Comparison of ENCODE assay signal across 18 mouse cellular contexts in genomic region chr2:174470786-174471405, GRCm38 (mm10). TPM values are rescaled to one million over a fixed set of nuclear protein-coding genes. Genes with fewer than 3 reads are reported as not detected.
DNase-seq lines count a peak whose midpoint lies in the region; ATAC-seq and TF ChIP-seq lines count a peak whose summit lies in the region.
"Had no signal": no experiment of that assay in that cellular context is flagged by ENCODE, and none has a peak within 500 bp of the region (broad histone marks: within the 10 kb centered on the region; RNA-seq: fewer than 3 reads in every experiment).

No protein-coding gene starts in this region.

- H3K27ac ChIP-seq in heart, embryonic 11.5 days (ENCODE audit: low read depth, low read length): no peak overlapping the region
- H3K27ac ChIP-seq in lung, embryonic 15.5 days: 0 out of 2 replicates have a peak overlapping the region, but pooled peaks have one; percentile 10
- H3K27ac ChIP-seq in intestine, postnatal 0 days (ENCODE audit: low read depth, low read length): no peak overlapping the region
- H3K27ac ChIP-seq in stomach, embryonic 16.5 days (ENCODE audit: low read length): peak overlapping the region; percentile 4; the same call in 1 of the 2 replicates
- H3K27ac ChIP-seq: embryonic facial prominence, embryonic 12.5 days; hindbrain, embryonic 12.5 days; macrophage had no signal

- no peak overlapping the region for H3K9ac ChIP-seq in heart, embryonic 11.5 days (ENCODE audit: low read depth, low read length)
- no peak overlapping the region for H3K9ac ChIP-seq in lung, embryonic 15.5 days
- no peak overlapping the region for H3K9ac ChIP-seq in intestine, postnatal 0 days (ENCODE audit: low read depth, low read length)
- no peak overlapping the region for H3K9ac ChIP-seq in stomach, embryonic 16.5 days (ENCODE audit: low read length)
- H3K9ac ChIP-seq: embryonic facial prominence, embryonic 12.5 days; hindbrain, embryonic 12.5 days had no signal

- TF ChIP-seq POLR2A in lung, adult 2 months (IDR thresholded peaks at IDR 0.05; ENCODE audit: borderline replicate concordance, extremely low read depth, low read depth, low read length): no peak

- H3K4me2 ChIP-seq in heart, embryonic 11.5 days: no peak overlapping the region
- peak overlapping the region; percentile 24; the same call in 1 of the 2 replicates for H3K4me2 ChIP-seq in lung, embryonic 15.5 days
- H3K4me2 ChIP-seq in intestine, postnatal 0 days (replicated peaks; ENCODE audit: low read depth): peak overlapping the region; percentile 82; the same call in 1 of the 2 replicates
- H3K4me2 ChIP-seq in stomach, embryonic 16.5 days (ENCODE audit: low read depth, low read length): peak overlapping the region; percentile 11

- H3K4me1 ChIP-seq in heart, embryonic 11.5 days (ENCODE audit: control insufficient read depth, insufficient read depth, low read length): peaks cover 19% of the 10 kb centered on the region
- H3K4me1 ChIP-seq in lung, embryonic 15.5 days: peaks cover 19% of the 10 kb centered on the region
- H3K4me1 ChIP-seq in lung, adult 2 months (ENCODE audit: control insufficient read depth, insufficient read depth, low read length): peaks cover 10% of the 10 kb centered on the region
- H3K4me1 ChIP-seq in intestine, postnatal 0 days (replicated peaks; ENCODE audit: control insufficient read depth, insufficient read depth, low read length): peaks cover 17% of the 10 kb centered on the region
- H3K4me1 ChIP-seq in stomach, embryonic 16.5 days (ENCODE audit: control insufficient read depth, insufficient read depth, low read length): peaks cover 9% of the 10 kb centered on the region; the same call in 1 of the 2 replicates

- 81% methylated on average over 7 of the region's 7 CpGs for WGBS in heart, embryonic 11.5 days (ENCODE audit: insufficient replicate concordance)
- WGBS in lung, embryonic 15.5 days: 84% methylated on average over 7 of the region's 7 CpGs
- WGBS in lung, adult 2 months: 84% methylated on average over 7 of the region's 7 CpGs
- WGBS in intestine, postnatal 0 days: 75% methylated on average over 7 of the region's 7 CpGs
- WGBS in stomach, embryonic 16.5 days: 84% methylated on average over 7 of the region's 7 CpGs

- peaks cover 5% of the 10 kb centered on the region; the same call in 1 of the 2 replicates for H3K36me3 ChIP-seq in heart, embryonic 11.5 days (ENCODE audit: control insufficient read depth, insufficient read depth, low read length)
- H3K36me3 ChIP-seq in lung, embryonic 15.5 days: peaks cover 24% of the 10 kb centered on the region; the same call in 1 of the 2 replicates
- peaks cover 32% of the 10 kb centered on the region for H3K36me3 ChIP-seq in intestine, postnatal 0 days (ENCODE audit: control insufficient read depth, insufficient read depth)
- no peaks in the 10 kb centered on the region; the same call in 1 of the 2 replicates for H3K36me3 ChIP-seq in stomach, embryonic 16.5 days (ENCODE audit: control insufficient read depth, insufficient read depth, low read length)

- ATAC-seq in heart, embryonic 11.5 days (replicated peaks; ENCODE audit: insufficient number of reproducible peaks, low FRiP score, low TSS enrichment): no peak
- no peak for ATAC-seq in lung, embryonic 15.5 days (ENCODE audit: borderline replicate concordance, extremely low read depth, low FRiP score, low TSS enrichment)
- no peak for ATAC-seq in intestine, postnatal 0 days
- ATAC-seq in stomach, embryonic 16.5 days (ENCODE audit: insufficient read depth, low FRiP score): no peak
- ATAC-seq in monocyte, adult 5-6 weeks (replicated peaks; ENCODE audit: insufficient number of reproducible peaks, low FRiP score, low TSS enrichment, poor library complexity, severe bottlenecking): no peak
- ATAC-seq: midbrain, embryonic 16.5 days had no signal

- DNase-seq in heart, adult 11 months: peak; percentile 87
- DNase-seq in lung, adult 2 months: no peak
- no peak for DNase-seq in right cerebral cortex, postnatal 25 days
- DNase-seq: cerebellum, adult 18-20 months; kidney, adult 18-20 months; kidney, postnatal 36 days; lung, adult 18-20 months had no signal

- H3K27me3 ChIP-seq in heart, embryonic 11.5 days (ENCODE audit: control insufficient read depth, insufficient read depth, low read length): no peaks in the 10 kb centered on the region
- H3K27me3 ChIP-seq in lung, embryonic 15.5 days: no peaks in the 10 kb centered on the region
- no peaks in the 10 kb centered on the region for H3K27me3 ChIP-seq in intestine, postnatal 0 days (replicated peaks; ENCODE audit: control insufficient read depth, insufficient read depth, low read length)
- H3K27me3 ChIP-seq in stomach, embryonic 16.5 days (ENCODE audit: control insufficient read depth, insufficient read depth, low read length): no peaks in the 10 kb centered on the region
- H3K27me3 ChIP-seq: embryonic facial prominence, embryonic 12.5 days; hindbrain, embryonic 12.5 days had no signal

- H3K9me3 ChIP-seq in heart, embryonic 11.5 days (replicated peaks; ENCODE audit: control insufficient read depth, low read length): no peaks in the 10 kb centered on the region
- no peaks in the 10 kb centered on the region for H3K9me3 ChIP-seq in lung, embryonic 15.5 days
- no peaks in the 10 kb centered on the region for H3K9me3 ChIP-seq in intestine, postnatal 0 days (ENCODE audit: control insufficient read depth)
- H3K9me3 ChIP-seq in stomach, embryonic 16.5 days (replicated peaks; ENCODE audit: control insufficient read depth, low read length): no peaks in the 10 kb centered on the region
- H3K9me3 ChIP-seq: embryonic facial prominence, embryonic 12.5 days; hindbrain, embryonic 12.5 days had no signal

- no peak for TF ChIP-seq CTCF in lung, adult 2 months (IDR thresholded peaks at IDR 0.05; ENCODE audit: insufficient read depth, low read length)
- TF ChIP-seq CTCF in intestine, postnatal 0 days (IDR thresholded peaks at IDR 0.05; ENCODE audit: low read depth): no peak

- H3K4me3 ChIP-seq in heart, embryonic 11.5 days (ENCODE audit: low read depth, low read length): no peak overlapping the region
- H3K4me3 ChIP-seq in lung, embryonic 15.5 days: no peak overlapping the region
- H3K4me3 ChIP-seq in lung, adult 2 months (replicated peaks; ENCODE audit: extremely low read depth, low read depth, low read length): no peak overlapping the region
- H3K4me3 ChIP-seq in intestine, postnatal 0 days (ENCODE audit: low read depth, low read length): no peak overlapping the region
- H3K4me3 ChIP-seq in stomach, embryonic 16.5 days (replicated peaks; ENCODE audit: low read length): no peak overlapping the region
- H3K4me3 ChIP-seq: embryonic facial prominence, embryonic 12.5 days; hindbrain, embryonic 12.5 days had no signal

RNA-seq across cellular contexts. Expression of gene Prelid3b, which starts 2.0 kb away (rescaled TPM):
- 140 and 165 TPM in 2 replicates for polyA plus RNA-seq in heart, embryonic 11.5 days (2014; fragmentation: Nextera tagmentation; extraction: Ambion mirVana)
- 116 TPM in 2 replicates for polyA plus RNA-seq in lung, embryonic 15.5 days (2015; fragmentation: Nextera tagmentation; extraction: Ambion mirVana)
- 21.8 and 29.7 TPM in 2 replicates for polyA plus RNA-seq in lung, adult 2 months (2012; rRNA removed)
- polyA plus RNA-seq in intestine, postnatal 0 days (2015; fragmentation: Nextera tagmentation; extraction: Ambion mirVana): 108 and 109 TPM in 2 replicates
- polyA plus RNA-seq in stomach, embryonic 16.5 days (2015; fragmentation: Nextera tagmentation; extraction: Ambion mirVana): 118 and 122 TPM in 2 replicates
- total RNA-seq in monocyte, adult 5-6 weeks (2017): 107 to 190 TPM (median 108 TPM) in 3 replicates

RNA-seq across cellular contexts. Expression of gene Atp5e, which starts 7.0 kb away (rescaled TPM):
- polyA plus RNA-seq in heart, embryonic 11.5 days (2014; fragmentation: Nextera tagmentation; extraction: Ambion mirVana): 953 and 1,053 TPM in 2 replicates
- 761 and 785 TPM in 2 replicates for polyA plus RNA-seq in lung, embryonic 15.5 days (2015; fragmentation: Nextera tagmentation; extraction: Ambion mirVana)
- polyA plus RNA-seq in lung, adult 2 months (2012; rRNA removed): 238 and 290 TPM in 2 replicates
- 1,035 and 1,046 TPM in 2 replicates for polyA plus RNA-seq in intestine, postnatal 0 days (2015; fragmentation: Nextera tagmentation; extraction: Ambion mirVana)
- 624 and 803 TPM in 2 replicates for polyA plus RNA-seq in stomach, embryonic 16.5 days (2015; fragmentation: Nextera tagmentation; extraction: Ambion mirVana)
- total RNA-seq in monocyte, adult 5-6 weeks (2017): 143 to 289 TPM (median 191 TPM) in 3 replicates

RNA-seq across cellular contexts. Expression of gene Tubb1, which starts 20.4 kb away (rescaled TPM):
- 11.0 and 14.6 TPM in 2 replicates for polyA plus RNA-seq in heart, embryonic 11.5 days (2014; fragmentation: Nextera tagmentation; extraction: Ambion mirVana)
- polyA plus RNA-seq in lung, embryonic 15.5 days (2015; fragmentation: Nextera tagmentation; extraction: Ambion mirVana): 6.6 and 7.9 TPM in 2 replicates
- polyA plus RNA-seq in lung, adult 2 months (2012; rRNA removed): 17.4 and 38.3 TPM in 2 replicates
- polyA plus RNA-seq in intestine, postnatal 0 days (2015; fragmentation: Nextera tagmentation; extraction: Ambion mirVana): not detected in 2 replicates
- 1.2 and 1.4 TPM in 2 replicates for polyA plus RNA-seq in stomach, embryonic 16.5 days (2015; fragmentation: Nextera tagmentation; extraction: Ambion mirVana)
- total RNA-seq in monocyte, adult 5-6 weeks (2017): 13.4 to 226 TPM (median 24.5 TPM) in 3 replicates
- total RNA-seq: layer of hippocampus, postnatal 10 days; left cerebral cortex, postnatal 10 days had no signal

RNA-seq across cellular contexts. Expression of gene Ctsz, which starts 32.1 kb away (rescaled TPM):
- 110 and 117 TPM in 2 replicates for polyA plus RNA-seq in heart, embryonic 11.5 days (2014; fragmentation: Nextera tagmentation; extraction: Ambion mirVana)
- 212 and 217 TPM in 2 replicates for polyA plus RNA-seq in lung, embryonic 15.5 days (2015; fragmentation: Nextera tagmentation; extraction: Ambion mirVana)
- 229 and 251 TPM in 2 replicates for polyA plus RNA-seq in lung, adult 2 months (2012; rRNA removed)
- 829 and 892 TPM in 2 replicates for polyA plus RNA-seq in intestine, postnatal 0 days (2015; fragmentation: Nextera tagmentation; extraction: Ambion mirVana)
- 195 and 203 TPM in 2 replicates for polyA plus RNA-seq in stomach, embryonic 16.5 days (2015; fragmentation: Nextera tagmentation; extraction: Ambion mirVana)
- total RNA-seq in monocyte, adult 5-6 weeks (2017): 273 to 400 TPM (median 362 TPM) in 3 replicates

RNA-seq across cellular contexts. Expression of gene Nelfcd, which starts 55.3 kb away (rescaled TPM):
- 99.5 and 101 TPM in 2 replicates for polyA plus RNA-seq in heart, embryonic 11.5 days (2014; fragmentation: Nextera tagmentation; extraction: Ambion mirVana)
- 128 and 138 TPM in 2 replicates for polyA plus RNA-seq in lung, embryonic 15.5 days (2015; fragmentation: Nextera tagmentation; extraction: Ambion mirVana)
- 37.7 and 44.9 TPM in 2 replicates for polyA plus RNA-seq in lung, adult 2 months (2012; rRNA removed)
- 31.0 and 32.1 TPM in 2 replicates for polyA plus RNA-seq in intestine, postnatal 0 days (2015; fragmentation: Nextera tagmentation; extraction: Ambion mirVana)
- polyA plus RNA-seq in stomach, embryonic 16.5 days (2015; fragmentation: Nextera tagmentation; extraction: Ambion mirVana): 89.0 and 92.4 TPM in 2 replicates
- total RNA-seq in monocyte, adult 5-6 weeks (2017): 40.3 to 48.0 TPM (median 44.1 TPM) in 3 replicates

Comparison
In these comparisons a context has a peak if more than half of its experiments do, and no peak if none do; other contexts are left out.
1. H3K27ac ChIP-seq: peak in lung, embryonic 15.5 days (single experiment) and stomach, embryonic 16.5 days (single experiment); none in heart, embryonic 11.5 days (single experiment) and intestine, postnatal 0 days (single experiment).